ENCODE assay signal across 14 mouse cellular contexts in genomic region chr5:105589119-105589518, GRCm38 (mm10).
A peak's percentile ranks its signal among the peaks of the same experiment; 100 is the strongest.
DNase-seq lines count a peak whose midpoint lies in the region; ATAC-seq lines count a peak whose summit lies in the region.
"Had no signal": no experiment of that assay in that cellular context is flagged by ENCODE, and none has a peak within 500 bp of the region (broad histone marks: within the 10 kb centered on the region; RNA-seq: fewer than 3 reads in every experiment).

No protein-coding gene starts in this region.

- intact Hi-C loops in left cerebral cortex, postnatal 25 days (cut with DNase I), result no loop called here

- DNase-seq in B cell, adult 2 months, result peak; percentile 15 to 18
- DNase-seq in CD4-positive, CD25-positive, alpha-beta regulatory T cell, adult 2 months (ENCODE audit: low read depth, low spot score), result peak; percentile 41
- DNase-seq in naive thymus-derived CD4-positive, alpha-beta T cell, adult 2 months (ENCODE audit: low read depth), result peak; percentile 47
- no peak for DNase-seq in left cerebral cortex, adult 9 months (ENCODE audit: low spot score in 2 of 2)
- no peak for DNase-seq in left cerebral cortex, postnatal 25 days (ENCODE audit: low spot score in 2 of 2)
- DNase-seq in cerebellum, postnatal 10 days, result no peak
- DNase-seq in frontal cortex, postnatal 25 days (ENCODE audit: low spot score in 2 of 2), result no peak
- DNase-seq: adrenal gland, postnatal 14 days; cerebellum, adult 11-12 months; cerebellum, adult 9-10 months; cerebellum, postnatal 36 days; gastrocnemius, postnatal 25 days had no signal

- peak; percentile 17; the same call in 1 of the 2 replicates for ATAC-seq in granulocyte monocyte progenitor cell, adult 5-6 weeks (replicated peaks; ENCODE audit: poor library complexity, severe bottlenecking)
- ATAC-seq: forebrain, embryonic 16.5 days had no signal

Comparison
In these comparisons a context has a peak if more than half of its experiments do, and no peak if none do; other contexts are left out.
1. DNase-seq: peak in B cell, adult 2 months (2 of 2), CD4-positive, CD25-positive, alpha-beta regulatory T cell, adult 2 months (single experiment) and naive thymus-derived CD4-positive, alpha-beta T cell, adult 2 months (single experiment); none in left cerebral cortex, adult 9 months (0 of 2), left cerebral cortex, postnatal 25 days (0 of 2), cerebellum, postnatal 10 days (0 of 2) and frontal cortex, postnatal 25 days (0 of 2).